Mouse (Mus musculus): ENCODE measurements at regions not wholly inside any gene's neighbourhood (a gene's known extent, or its start where the extent isn't known, plus 50 kb on each side); places are given as distances from the start of the nearest gene placed in this dataset.

DNA sequence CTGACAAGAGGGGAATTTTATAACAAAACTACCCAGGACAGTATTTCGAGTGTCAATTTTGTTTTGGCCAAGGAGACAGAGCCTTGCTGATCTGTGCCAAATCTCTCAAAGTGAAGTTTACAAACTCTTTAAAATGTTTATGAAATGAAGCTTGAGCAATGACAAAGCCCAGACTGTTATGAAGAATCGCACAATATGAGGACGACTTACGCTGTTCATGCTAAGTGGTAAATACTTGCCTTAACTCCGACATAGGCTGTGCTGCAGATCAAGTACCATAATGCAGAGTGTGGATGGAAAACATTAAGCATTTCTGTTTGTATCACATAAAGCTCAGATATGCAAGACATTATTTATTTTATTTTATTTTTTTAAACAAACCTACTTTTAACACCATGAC, 169.8 kb upstream of the Dcn start:
- no peak overlapping the region for H3K4me3 ChIP-seq (ENCODE audit: control insufficient read depth, low read depth, low read length)
- H3K4me1 ChIP-seq (ENCODE audit: control insufficient read depth, insufficient read depth, low read length): no peaks in the 10 kb centered on the region
- H3K27ac ChIP-seq (ENCODE audit: control insufficient read depth, insufficient read depth, low read depth, low read length): no peak overlapping the region
- no peak for TF ChIP-seq CTCF (IDR thresholded peaks at IDR 0.05; ENCODE audit: control insufficient read depth, insufficient read depth, insufficient replicate concordance, low read depth, low read length)
- no peak for TF ChIP-seq POLR2A (IDR thresholded peaks at IDR 0.05; ENCODE audit: control insufficient read depth, low read depth, low read length)
- H3K36me3 ChIP-seq (ENCODE audit: control insufficient read depth, insufficient read depth, low read length): no peaks in the 10 kb centered on the region
- no peaks in the 10 kb centered on the region for H3K27me3 ChIP-seq (ENCODE audit: control insufficient read depth, insufficient read depth, low read length)

DNA sequence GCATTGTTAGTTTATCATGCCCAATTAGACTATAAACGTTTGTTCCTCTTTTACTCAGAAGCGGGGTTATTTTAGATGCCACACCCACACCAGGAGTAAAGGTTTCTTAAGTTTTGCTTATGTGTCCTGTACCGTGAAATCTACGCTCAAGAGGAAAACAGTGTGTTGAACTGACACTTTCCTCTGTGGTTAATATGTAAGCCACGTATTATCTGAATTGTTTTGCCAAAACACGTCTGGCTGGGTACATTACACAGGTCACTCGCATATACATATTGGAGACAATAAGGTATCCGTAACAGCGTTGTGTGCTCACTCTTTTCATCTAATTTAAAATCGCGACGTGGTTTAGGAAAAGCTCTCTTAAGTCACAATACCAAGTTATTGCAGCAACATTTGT, 166.9 kb upstream of the Dcn start:
- no peak overlapping the region for H3K4me3 ChIP-seq (ENCODE audit: control insufficient read depth, low read depth, low read length)

DNA sequence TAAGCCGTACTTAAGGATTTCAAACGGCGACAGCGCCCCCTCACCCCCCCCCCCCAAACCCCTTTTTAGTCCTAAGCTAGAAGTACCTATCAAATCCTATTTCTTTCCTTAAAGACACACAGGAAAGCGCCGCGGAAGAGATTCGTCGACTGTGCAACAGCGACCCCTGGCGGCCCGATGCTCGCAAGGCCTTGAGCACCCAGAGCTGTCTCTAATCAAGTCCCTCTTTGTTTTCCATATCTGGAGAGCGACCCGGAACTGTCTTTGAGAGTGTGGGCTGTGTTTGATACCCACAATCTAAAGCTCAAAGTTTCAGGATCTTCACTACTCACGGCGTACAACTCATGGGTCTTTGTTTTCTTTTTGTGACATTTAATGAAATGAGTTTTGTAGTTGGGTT, 166.4 kb upstream of the Dcn start:
- Histone ChIP-seq H3K4me1 (ENCODE audit: control insufficient read depth, insufficient read depth, low read length) (no peaks in the 10 kb centered on the region), H3K27ac (ENCODE audit: control insufficient read depth, insufficient read depth, low read depth, low read length) (peak overlapping the region; percentile 92), H3K4me3 (ENCODE audit: control insufficient read depth, low read depth, low read length) (peak overlapping the region; percentile 86), H3K27me3 (ENCODE audit: control insufficient read depth, insufficient read depth, low read length) (no peaks in the 10 kb centered on the region), H3K36me3 (ENCODE audit: control insufficient read depth, insufficient read depth, low read length) (no peaks in the 10 kb centered on the region)
- peak; percentile 87 for TF ChIP-seq CTCF (IDR thresholded peaks at IDR 0.05; ENCODE audit: control insufficient read depth, insufficient read depth, insufficient replicate concordance, low read depth, low read length)
- TF ChIP-seq POLR2A (IDR thresholded peaks at IDR 0.05; ENCODE audit: control insufficient read depth, low read depth, low read length): no peak

More for the DNA sequence above, 166.9 kb upstream of the Dcn start:
- H3K36me3 ChIP-seq (ENCODE audit: control insufficient read depth, insufficient read depth, low read length): no peaks in the 10 kb centered on the region
- H3K27ac ChIP-seq (ENCODE audit: control insufficient read depth, insufficient read depth, low read depth, low read length): no peak overlapping the region
- no peaks in the 10 kb centered on the region for H3K27me3 ChIP-seq (ENCODE audit: control insufficient read depth, insufficient read depth, low read length)
- no peaks in the 10 kb centered on the region for H3K4me1 ChIP-seq (ENCODE audit: control insufficient read depth, insufficient read depth, low read length)
- TF ChIP-seq POLR2A (IDR thresholded peaks at IDR 0.05; ENCODE audit: control insufficient read depth, low read depth, low read length) (no peak), CTCF (IDR thresholded peaks at IDR 0.05; ENCODE audit: control insufficient read depth, insufficient read depth, insufficient replicate concordance, low read depth, low read length) (no peak)

GRCm38 (mm10) chr10:97313407-97313901, 166.0 kb upstream of the Dcn start:
- TF ChIP-seq CTCF (IDR thresholded peaks at IDR 0.05; ENCODE audit: control insufficient read depth, insufficient read depth, insufficient replicate concordance, low read depth, low read length): no peak
- no peaks in the 10 kb centered on the region for H3K27me3 ChIP-seq (ENCODE audit: control insufficient read depth, insufficient read depth, low read length)
- H3K36me3 ChIP-seq (ENCODE audit: control insufficient read depth, insufficient read depth, low read length): no peaks in the 10 kb centered on the region
- no peaks in the 10 kb centered on the region for H3K4me1 ChIP-seq (ENCODE audit: control insufficient read depth, insufficient read depth, low read length)
- peak overlapping the region; percentile 92 for H3K27ac ChIP-seq (ENCODE audit: control insufficient read depth, insufficient read depth, low read depth, low read length)
- H3K4me3 ChIP-seq (ENCODE audit: control insufficient read depth, low read depth, low read length): peak overlapping the region; percentile 86

- Histone ChIP-seq H3K36me3 (ENCODE audit: control insufficient read depth, insufficient read depth, low read length) (no peaks in the 10 kb centered on the region), H3K4me1 (ENCODE audit: control insufficient read depth, insufficient read depth, low read length) (no peaks in the 10 kb centered on the region), H3K27ac (ENCODE audit: control insufficient read depth, insufficient read depth, low read depth, low read length) (no peak overlapping the region), H3K4me3 (ENCODE audit: control insufficient read depth, low read depth, low read length) (no peak overlapping the region), H3K27me3 (ENCODE audit: control insufficient read depth, insufficient read depth, low read length) (no peaks in the 10 kb centered on the region)
- TF ChIP-seq POLR2A (IDR thresholded peaks at IDR 0.05; ENCODE audit: control insufficient read depth, low read depth, low read length) (no peak), CTCF (IDR thresholded peaks at IDR 0.05; ENCODE audit: control insufficient read depth, insufficient read depth, insufficient replicate concordance, low read depth, low read length) (no peak)
Observed at GRCm38 (mm10) chr10:97332639-97333038, 146.8 kb upstream of the Dcn start.

- Histone ChIP-seq H3K36me3 (ENCODE audit: control insufficient read depth, insufficient read depth, low read length) (no peaks in the 10 kb centered on the region), H3K4me1 (ENCODE audit: control insufficient read depth, insufficient read depth, low read length) (no peaks in the 10 kb centered on the region), H3K4me3 (ENCODE audit: control insufficient read depth, low read depth, low read length) (no peak overlapping the region), H3K27ac (ENCODE audit: control insufficient read depth, insufficient read depth, low read depth, low read length) (no peak overlapping the region), H3K27me3 (ENCODE audit: control insufficient read depth, insufficient read depth, low read length) (no peaks in the 10 kb centered on the region)
- TF ChIP-seq CTCF (IDR thresholded peaks at IDR 0.05; ENCODE audit: control insufficient read depth, insufficient read depth, insufficient replicate concordance, low read depth, low read length) (no peak), POLR2A (IDR thresholded peaks at IDR 0.05; ENCODE audit: control insufficient read depth, low read depth, low read length) (no peak)
Observed at GRCm38 (mm10) chr10:97334044-97334443, 145.4 kb upstream of the Dcn start.

- no peak overlapping the region for H3K27ac ChIP-seq (ENCODE audit: control insufficient read depth, insufficient read depth, low read depth, low read length)
- H3K4me3 ChIP-seq (ENCODE audit: control insufficient read depth, low read depth, low read length): no peak overlapping the region
- H3K36me3 ChIP-seq (ENCODE audit: control insufficient read depth, insufficient read depth, low read length): no peaks in the 10 kb centered on the region
- no peaks in the 10 kb centered on the region for H3K27me3 ChIP-seq (ENCODE audit: control insufficient read depth, insufficient read depth, low read length)
- H3K4me1 ChIP-seq (ENCODE audit: control insufficient read depth, insufficient read depth, low read length): no peaks in the 10 kb centered on the region
- TF ChIP-seq POLR2A (IDR thresholded peaks at IDR 0.05; ENCODE audit: control insufficient read depth, low read depth, low read length): no peak
- no peak for TF ChIP-seq CTCF (IDR thresholded peaks at IDR 0.05; ENCODE audit: control insufficient read depth, insufficient read depth, insufficient replicate concordance, low read depth, low read length)
Observed at GRCm38 (mm10) chr10:97334606-97335150, 144.7 kb upstream of the Dcn start.
